Mouse (Mus musculus) T-cell, adult 2 months (primary cell): ENCODE results near the gene Olfm2.

Experiments used
- DNase-seq: peaks from one replicate; pipeline ENCODE4 v3.0.0; 2022; ENCODE audit warnings: low spot score

Olfm2 gene

DNA sequence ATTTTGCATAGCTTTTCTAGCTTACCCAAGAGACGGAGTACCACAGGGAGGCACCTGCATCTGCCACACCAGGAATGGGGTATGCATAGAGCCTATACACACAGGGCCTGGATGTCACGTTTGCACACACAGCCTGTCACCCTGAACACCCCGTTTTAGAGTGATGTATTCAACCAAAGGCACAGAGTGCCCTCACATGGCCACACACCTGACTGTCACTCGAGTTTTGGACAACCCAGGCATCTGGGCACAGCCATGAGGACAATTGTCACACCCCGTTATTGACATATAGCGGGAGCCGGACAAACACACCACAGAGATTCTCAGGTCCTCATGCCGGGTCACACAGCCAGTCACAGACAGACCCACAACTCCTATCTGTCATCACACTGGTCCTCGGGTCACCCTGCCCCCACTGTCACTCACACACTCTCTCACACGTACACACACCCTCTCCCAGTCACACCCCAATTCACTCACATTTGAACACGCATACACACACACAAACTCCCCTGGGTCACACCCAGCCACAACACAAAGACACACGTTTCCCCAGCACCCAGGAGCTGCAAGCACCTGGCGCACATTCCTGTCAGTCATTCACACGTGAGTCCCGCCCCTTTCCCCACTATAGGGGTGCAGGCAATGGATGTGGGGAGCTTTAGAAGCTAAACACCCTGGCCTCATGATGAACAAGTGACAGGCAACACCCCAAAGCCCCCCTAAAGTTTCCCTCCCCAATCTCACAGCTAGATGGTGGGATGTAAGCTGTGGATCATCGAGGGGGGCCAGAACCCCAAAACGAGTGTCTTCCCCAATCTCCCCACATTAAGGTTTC is 801 bp downstream of the Olfm2 start:
- DNase-seq: no peak

DNA sequence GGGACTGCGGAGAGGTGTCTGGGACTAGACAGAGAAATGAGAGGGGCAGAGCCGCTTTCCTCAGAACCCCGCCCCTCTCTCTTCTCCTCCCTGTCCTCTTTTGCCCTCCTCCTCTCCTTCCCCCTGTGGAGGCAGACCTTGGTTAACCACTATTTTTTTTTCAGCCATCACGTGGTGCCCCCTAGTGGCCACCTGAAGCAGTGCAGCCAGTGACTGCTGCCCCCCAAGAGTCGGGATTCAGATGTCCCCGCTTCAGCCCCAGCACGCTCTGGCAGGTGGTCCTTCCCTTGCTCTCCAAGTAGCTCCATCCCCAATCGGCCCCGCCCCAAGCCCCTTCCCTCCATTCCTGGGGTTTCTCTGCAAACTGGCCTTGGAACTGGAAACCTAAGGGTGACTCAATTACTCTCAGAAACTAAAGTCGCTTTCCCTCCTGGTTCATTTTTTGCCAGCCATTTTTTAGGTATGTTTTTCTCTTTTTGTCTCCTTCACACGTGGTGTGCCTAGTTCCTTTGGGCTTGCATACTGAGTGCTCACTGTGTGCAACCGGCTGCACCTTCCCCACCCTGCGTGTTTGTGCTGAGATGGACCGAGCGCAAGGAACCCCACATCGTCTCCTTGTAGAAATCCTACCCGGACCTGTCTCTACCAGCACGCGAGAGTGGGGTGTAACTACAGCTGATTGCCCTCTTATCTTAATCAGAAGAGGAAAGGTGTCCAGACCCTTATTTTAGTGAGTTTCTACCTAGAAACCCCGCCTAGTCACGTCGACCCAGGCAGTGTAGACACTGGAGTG is 2.0 kb downstream of the Olfm2 start:
- peak; percentile 26 for DNase-seq

DNA sequence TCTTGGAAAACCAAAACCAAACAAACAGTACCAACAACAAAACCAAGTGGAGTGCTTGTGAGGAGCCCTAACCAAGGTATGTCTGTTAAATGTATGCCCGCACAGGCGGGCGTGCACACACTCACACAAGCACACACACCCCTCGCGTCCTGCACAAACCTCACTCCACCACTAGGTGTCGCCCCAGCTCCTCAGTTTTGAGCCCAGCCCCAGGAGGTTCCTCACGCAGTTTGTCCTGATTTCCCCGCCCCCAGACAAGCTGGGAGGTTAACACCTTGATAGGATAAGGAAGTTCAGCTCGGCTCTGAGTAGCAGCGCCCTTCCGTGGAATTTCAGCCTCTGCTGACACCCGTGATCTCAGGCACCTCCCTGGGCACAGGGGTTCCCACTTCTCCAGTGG is 5.7 kb downstream of the Olfm2 start:
- peak; percentile 69 for DNase-seq

DNA sequence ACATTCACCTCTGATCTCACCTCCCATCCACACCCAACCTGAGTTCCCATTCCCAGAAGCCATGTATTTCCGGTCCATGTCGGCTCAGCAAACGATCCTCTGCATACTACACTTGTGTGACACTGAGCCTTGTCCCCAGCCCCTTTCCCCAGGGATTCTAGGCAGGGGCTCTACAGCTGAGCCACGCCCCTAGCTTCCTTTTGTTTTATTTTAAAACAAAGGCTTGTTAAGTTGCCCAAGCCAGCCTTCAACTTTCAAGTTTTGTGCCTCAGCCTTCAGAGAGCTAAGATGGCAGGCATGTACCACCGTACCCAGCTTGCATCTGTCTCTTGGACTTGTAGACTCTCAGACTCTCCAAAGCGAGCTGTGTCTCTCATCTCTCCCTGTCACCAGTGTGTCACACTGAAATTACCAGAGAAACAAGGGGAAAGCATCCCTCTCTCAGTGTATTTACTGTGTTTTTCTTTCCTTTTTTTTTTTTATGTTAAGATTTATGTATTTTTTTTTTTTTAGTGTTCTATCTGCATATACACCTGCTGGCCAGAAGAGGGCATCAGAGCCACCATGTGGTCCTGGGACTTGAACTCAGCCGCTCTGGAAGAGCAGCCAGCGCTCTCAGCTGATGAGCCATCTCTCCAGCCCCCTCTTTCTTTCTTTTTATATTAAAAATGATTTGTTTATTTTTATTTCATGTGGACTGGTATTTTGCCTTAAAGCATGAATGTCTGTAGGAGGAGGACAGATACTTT is 7.7 kb downstream of the Olfm2 start:
- DNase-seq: no peak

DNA sequence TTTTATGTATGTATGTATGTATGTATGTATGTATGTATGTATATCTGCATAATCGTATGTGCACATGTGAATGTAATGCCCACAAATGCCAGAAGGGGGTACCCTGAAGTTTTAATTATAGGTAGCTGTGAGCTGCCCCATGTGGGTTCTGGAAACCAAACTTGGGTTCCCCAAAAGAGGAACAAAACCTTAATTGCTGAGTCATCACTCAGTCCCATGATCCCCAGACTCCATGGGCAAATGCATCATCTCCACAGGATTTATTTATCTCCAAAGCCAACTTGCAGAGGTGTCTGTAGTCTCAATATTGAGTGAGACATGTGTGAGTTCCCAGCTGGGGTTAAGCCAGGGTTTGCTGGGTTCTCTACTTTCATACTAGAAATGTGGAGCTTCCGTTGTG is 8.9 kb downstream of the Olfm2 start:
- DNase-seq: no peak

DNA sequence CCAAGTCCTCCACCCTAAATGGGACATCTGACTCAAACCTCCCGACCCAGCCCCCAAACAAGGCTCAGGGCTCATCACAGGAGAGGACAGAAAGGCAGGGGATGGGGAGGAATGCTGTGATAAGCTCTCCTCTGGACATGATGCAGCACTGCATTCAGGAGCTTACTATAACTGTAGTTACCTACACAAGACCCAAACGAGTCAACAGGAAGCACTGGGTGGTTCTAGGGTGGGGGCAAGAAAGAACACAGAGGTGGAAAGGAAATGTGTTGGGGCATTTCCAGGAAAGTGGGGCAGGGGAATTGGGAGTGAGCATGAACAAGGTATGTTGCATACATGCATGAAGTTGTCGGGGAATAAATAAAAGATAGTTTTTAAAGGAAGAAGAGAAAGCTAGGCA is 11.5 kb downstream of the Olfm2 start:
- no peak for DNase-seq

DNA sequence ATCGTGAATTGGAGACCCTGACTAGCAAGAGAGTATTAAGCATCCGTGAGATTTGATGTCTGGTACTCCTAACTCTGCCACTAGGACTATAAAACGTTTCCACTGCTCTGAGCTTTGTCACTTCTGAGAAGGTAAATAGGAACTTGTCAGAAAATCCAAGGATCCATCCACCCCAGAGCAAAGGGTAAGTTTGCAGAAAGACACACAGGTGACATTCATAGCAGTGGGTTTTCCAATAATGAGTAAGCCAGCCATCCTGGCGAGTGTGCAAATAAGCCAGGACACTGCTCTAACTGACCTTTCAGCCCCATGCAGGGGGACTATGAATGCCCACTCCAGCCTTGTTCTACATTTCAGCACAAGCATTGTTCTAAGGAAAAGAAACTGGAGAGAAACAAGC is 14.4 kb downstream of the Olfm2 start:
- no peak for DNase-seq

DNA sequence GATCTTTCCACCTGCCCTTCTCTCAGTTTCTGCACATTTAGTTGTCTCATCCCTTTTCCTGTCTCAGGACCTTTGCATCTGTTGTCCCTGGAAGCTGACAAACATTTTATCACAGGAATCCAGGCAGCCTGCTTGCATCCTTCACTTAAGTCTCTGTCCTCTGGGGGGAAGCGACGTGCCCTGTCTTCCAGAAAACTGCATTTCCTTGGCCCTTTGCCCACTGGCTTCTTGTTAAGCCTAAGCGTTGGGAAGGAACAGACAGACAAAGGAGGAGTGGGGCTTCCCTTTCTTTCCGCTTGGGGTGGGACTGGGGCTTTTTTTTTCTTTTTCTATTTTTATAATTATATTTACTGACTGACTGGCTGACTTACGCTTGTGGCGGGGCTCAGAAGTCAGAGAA is 16.7 kb downstream of the Olfm2 start:
- no peak for DNase-seq

DNA sequence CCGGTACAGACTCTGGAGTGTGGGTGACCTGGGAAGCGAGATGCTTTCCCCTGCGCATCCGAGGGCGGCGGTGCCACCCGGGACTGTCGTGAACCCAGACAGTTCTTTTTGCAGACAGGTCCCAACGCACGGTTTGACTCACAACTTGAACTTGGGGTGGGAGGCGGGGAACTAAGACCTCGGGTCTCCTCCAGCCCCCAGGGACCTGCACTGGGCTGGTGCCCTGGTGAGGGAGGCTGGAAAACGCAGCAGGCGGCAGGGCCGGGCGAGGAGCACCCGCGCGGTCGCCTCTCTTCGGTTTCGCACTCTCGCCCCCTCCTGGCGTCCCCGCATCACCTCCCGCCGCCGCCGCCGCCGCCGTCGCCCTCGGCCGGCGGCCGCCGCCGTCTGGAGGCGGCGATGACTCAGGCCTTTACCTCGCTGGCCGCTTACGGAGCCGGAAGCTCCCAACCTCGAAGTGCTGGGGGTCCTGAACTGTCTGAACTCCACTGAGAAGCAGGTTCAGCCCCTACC is 18.5 kb downstream of the Olfm2 start:
- peak; percentile 22 for DNase-seq

DNA sequence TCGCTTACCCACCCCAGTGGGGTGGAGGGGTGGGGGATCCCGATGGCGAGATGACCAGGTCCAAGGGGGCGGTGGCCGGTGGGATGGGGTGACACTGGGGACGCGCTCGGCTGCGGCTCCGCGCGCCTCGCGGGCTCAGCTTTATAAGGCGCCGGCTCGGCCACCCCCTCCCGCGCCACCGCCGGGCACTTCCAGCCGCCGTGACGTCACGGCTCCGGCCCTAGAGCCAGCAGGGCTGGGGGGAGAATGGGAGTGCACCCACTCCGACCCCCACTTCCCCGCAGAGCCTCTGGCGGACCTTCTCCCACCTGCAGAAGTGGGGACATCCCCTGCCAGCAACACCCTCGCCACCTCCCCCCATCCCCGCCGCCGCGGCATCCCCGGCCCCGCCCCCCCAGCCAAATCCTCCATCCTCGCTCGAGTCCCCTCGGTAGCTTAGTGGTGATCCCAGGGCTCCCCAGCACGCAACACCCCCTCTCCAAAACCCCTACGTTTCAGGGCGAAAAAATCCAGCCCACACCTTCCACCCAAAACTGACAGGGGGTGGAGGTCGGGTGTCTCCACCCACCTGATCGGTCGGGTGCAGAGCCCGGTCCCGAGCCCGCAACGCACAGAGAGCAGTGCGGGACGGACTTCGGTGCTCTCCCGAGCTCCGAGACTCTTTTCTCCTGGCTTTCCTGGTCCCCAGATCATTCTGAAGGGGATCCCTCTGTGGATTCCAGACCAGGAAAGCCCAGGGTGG is 19.1 kb downstream of the Olfm2 start:
- no peak for DNase-seq

DNA sequence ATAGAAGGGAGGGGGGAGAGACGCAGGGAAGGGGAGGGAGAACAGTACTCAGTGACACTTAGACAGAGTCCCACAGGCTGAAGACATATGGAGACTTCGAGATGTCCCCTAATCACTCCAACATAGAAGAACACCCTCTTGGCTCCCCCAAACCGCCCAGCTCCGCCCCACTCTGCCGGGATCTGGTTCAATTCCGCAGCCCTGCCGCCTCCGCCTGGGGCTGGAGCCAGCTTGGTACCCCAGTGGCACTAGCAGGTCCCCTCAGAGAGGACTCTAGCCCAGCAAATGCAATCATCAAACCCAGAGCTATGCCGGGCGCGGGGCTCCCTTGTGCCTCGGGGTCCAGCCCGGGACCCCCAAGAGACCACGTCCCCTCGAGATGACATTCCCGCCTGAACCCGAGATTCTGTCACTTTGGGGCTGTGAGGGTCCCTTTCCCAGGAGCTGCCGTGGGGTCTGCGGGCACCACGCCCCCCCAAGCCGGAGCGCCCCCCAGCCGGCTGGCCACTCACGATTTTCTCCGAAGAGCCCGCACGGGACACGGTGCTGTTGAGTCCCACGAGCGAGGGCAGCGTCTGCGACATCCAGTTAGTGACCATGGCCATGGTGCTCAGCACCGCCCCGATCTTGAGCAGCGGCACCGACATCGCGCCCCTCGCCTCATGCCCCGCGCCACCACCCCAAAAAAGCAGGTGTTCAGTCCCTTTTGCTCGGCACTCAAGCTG is 19.9 kb downstream of the Olfm2 start:
- DNase-seq: no peak

DNA sequence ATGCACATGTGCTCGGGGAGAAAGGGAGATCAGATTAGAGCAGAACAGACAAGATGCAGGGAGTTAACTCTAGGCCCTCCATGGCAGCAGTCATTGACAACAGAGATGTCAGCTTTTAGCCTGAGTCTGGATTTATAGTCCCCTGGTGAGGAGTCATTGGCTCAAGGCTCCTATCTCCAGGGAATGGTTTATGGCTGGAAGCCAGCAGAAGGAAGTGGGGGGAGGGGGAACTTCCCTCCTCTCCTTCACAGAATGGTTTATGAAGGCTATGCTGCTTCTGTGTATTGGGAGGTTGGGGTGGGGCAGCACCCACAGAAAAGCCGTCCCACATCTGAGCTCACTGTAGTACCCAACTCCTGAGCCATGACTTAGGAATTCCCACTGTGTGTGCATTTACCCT is 24.6 kb downstream of the Olfm2 start:
- no peak for DNase-seq

DNA sequence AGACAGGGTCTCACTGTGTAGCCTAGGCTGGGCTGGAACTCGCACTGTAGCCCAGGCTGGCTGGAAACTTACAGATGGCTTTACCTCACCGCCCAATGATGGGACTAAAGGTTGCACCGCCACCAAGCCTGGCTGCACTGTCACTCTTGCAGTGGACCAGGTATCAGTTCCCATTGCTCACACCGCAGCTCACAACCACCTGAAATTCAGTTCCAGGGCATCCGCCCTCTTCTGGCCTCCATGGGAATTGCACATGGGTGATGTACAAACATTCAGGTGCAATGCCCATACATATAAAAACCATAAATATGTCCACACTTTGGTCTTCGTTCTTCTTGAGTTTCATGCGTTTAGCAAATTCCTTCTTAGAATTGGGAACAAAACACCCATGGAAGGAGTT is 30.8 kb downstream of the Olfm2 start:
- DNase-seq: no peak

DNA sequence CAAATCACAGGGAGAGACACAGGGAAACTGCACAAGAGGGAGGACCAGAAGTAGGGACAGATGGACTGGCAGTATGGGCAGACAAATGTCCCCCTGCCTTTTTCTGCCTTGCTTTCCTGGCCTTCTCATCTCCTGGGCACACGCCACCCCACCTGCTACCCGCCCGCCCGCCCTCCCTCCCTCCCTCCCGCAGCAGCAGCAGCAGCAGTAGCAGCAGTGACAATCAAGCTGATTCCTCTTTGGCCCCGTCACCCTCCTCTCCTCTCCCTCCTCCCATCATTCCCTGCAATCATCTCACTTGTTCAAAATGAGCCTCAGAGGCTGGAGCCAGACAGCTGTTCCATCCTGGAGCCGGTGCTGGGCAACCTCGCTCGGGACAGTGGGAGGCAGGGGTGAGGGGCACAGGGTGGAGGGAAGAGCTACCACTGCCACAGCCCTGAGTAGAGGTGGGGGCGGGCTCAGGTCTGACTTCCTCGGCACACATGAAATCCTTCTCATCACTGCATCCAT is 32.6 kb downstream of the Olfm2 start:
- DNase-seq: no peak

DNA sequence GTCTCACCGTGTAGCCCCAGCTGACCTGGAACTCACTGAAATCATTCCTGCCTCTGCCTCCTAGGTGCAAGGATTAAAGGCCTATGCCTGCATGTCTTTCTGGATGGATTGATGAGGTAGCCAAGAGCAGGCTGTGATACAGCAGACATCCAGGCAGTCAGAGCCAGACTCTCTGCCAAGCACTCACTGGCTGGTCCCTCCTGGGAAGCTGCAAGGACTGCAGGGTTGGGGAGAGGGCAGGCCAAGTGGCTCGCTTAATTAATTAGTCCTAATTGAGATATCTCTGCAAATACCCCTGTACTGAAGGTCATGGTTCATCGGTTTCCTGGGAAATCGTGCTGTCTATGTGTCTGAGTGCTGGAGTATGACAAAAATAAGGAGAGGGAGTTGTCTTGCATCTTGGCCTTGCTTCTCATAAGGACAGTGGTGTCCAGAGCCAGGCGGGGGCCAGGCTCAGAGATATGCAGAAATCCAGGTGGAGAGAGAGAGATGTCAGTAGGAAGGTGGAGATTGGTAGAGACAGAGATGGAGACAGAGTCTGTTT is 33.1 kb downstream of the Olfm2 start:
- no peak for DNase-seq

DNA sequence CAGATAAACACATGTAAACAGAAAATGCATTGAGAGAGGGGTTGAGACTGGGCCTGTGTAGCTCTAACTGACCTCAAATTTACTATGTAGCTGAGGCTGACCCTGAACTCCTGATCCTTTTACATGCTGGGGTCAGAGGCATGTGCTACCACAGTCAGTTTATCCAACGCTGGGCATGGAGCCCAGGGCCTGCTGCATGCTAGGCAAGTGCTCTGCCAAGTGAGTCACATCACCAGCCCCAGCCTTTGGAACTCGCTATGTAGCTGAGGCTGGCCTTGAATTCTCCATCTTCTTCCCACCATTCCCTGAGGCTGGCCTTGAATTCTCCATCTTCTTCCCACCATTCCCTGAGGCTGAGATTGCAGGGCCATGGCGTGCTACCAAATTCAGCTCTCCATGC is 35.7 kb downstream of the Olfm2 start:
- no peak for DNase-seq

DNA sequence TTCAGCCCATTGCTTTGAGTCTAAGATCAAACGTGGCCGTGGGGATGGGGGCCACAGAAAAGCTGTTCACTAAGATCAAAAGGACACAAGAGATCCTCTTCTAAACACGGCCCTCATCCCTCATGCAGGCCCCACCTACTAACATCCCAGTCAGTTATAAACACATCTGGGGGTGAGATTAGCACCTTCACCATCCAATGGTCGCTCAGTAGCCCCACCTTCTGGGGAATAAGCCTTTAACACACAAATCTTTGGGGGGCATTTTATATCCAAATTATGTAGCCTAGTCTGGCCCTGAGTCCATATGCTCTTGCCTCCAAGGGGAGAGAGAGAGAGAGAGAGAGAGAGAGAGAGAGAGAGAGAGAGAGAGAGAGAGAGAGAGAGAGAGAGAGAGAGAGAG is 40.2 kb downstream of the Olfm2 start:
- DNase-seq: no peak

DNA sequence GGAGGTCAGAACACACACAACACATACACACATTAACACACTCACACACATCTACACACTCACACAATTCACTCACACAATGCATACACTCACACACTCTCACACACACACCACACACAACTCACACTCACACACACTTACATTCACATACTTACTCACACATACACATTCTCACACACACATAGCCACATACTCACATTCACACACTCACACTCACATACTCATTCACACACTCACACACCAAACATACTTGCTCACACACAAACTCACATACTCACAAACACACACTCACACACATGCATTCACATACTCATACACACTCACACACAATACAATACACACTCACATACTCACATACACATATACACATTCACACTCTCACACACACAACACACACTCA is 40.7 kb downstream of the Olfm2 start:
- no peak for DNase-seq

DNA sequence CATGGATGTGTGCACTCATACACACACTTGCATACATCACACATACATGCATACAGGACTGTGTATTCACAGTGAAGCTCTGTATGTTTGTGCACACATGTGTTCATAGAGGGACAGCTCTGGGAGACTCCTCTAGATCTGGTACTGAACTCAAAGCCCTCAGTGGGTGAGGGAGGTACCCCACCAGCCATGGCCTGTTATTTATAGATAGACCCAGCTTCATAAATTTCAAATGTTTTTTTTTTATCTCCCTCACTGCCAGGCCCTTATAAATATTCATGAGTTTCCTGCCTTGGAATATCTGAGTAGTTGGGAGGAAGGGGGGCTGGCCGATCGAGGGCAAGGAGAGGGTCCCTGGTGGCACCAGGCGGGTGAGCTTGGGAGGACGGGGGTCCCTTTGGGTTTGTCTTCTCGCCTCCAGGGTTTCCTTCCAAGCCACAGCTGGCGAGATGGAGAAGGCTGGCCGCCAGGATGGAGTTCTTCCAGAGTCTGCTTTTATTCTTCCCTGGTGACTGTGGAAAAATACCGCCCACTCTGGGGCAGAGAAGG is 42.2 kb downstream of the Olfm2 start:
- DNase-seq: no peak

DNA sequence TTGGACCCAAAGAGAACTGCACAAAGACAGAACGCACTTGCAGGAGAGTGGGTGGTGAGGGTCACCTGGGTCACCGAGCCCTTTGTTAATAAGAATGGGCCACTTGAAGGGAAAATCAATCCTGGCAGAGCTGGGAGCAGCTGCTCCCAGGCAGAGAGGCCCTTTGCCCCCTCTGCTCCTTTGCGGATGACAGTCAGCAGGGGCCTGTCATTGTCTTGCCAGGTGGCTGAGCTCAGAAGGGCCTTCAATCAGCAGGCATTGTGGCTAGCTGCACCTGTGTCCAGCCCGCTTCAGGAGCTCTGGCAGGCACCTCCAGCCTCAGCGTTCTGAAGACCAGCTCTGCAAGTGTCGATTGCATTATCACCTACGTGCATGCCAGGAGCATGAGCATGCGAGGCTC is 48.7 kb downstream of the Olfm2 start:
- DNase-seq: no peak
